Mouse (Mus musculus): ENCODE data around the gene Hpn. TPM values are rescaled to one million over a fixed set of nuclear protein-coding genes. Genes with fewer than 3 reads are reported as not detected.

Hpn gene
- polyA plus RNA-seq, 1 experiment from 2014 or later, result 45.8 TPM

- H3K4me1 ChIP-seq (replicated peaks), result 0 out of 2 replicates have a peak, but pooled peaks cover 2% of the 10 kb centered on the region
- no peak overlapping the region for H3K27ac ChIP-seq
- no peak for DNase-seq
- H3K9ac ChIP-seq, result no peak overlapping the region
- H3K27me3 ChIP-seq, result no peaks in the 10 kb centered on the region
- no peak for ATAC-seq (ENCODE audit: low read depth)
- H3K9me3 ChIP-seq (replicated peaks), result no peaks in the 10 kb centered on the region
- 29% methylated on average over 5 of the region's 5 CpGs for WGBS (ENCODE audit: insufficient replicate concordance)
- no peaks in the 10 kb centered on the region for H3K36me3 ChIP-seq
- no peak overlapping the region for H3K4me2 ChIP-seq
- no peak overlapping the region for H3K4me3 ChIP-seq (replicated peaks)
Observed at GRCm38 (mm10) chr7:31077885-31078445, 37.1 kb downstream of the Hpn start.

DNA sequence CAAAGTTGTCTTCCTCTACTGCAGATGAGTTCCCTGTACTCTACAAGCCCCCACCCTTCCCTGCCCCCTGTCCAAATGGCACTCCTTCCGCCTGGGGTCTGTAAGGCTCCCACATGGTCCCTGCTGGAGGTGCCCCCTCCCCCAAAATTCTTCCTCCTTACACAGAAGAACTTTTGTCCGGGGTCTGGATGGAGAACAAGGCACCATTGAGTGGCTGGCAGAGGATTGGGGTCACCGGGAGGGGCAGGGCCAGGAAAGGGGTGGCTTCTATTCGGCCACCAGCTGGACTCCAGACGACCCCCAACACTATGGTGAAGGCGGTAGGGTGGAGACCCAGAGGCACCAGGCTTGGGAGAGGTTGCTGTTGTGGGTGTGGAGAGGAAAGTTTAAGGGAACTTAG lies 37.6 kb downstream of the Hpn start:
- DNase-seq, result no peak
- WGBS (ENCODE audit: insufficient replicate concordance), result 51% methylated on average over 6 of the region's 6 CpGs

GRCm38 (mm10) chr7:31076492-31076891 lies 38.6 kb downstream of the Hpn start, which contains the start of gene Fxyd3:
Fxyd3 (minus strand) TSS chr7:31076704.
- no peak within 1 kb of the TSS for H3K4me2 ChIP-seq
- no peak within 1 kb of the TSS for H3K9ac ChIP-seq
- DNase-seq, result no peak
- H3K4me3 ChIP-seq (replicated peaks), result no peak within 1 kb of the TSS
- H3K27ac ChIP-seq, result no peak within 1 kb of the TSS
- 32% methylated on average over 5 of the region's 5 CpGs for WGBS (ENCODE audit: insufficient replicate concordance)
- H3K36me3 ChIP-seq, result no peaks in the 10 kb centered on the region
- no peaks in the 10 kb centered on the region for H3K9me3 ChIP-seq (replicated peaks)
- no peak for ATAC-seq (ENCODE audit: low read depth)
- no peaks in the 10 kb centered on the region for H3K27me3 ChIP-seq
- 0 out of 2 replicates have a peak, but pooled peaks cover 2% of the 10 kb centered on the region for H3K4me1 ChIP-seq (replicated peaks)

More for the DNA sequence above, 37.6 kb downstream of the Hpn start:
- Histone ChIP-seq H3K4me2 (no peak overlapping the region), H3K36me3 (no peaks in the 10 kb centered on the region), H3K4me1 (replicated peaks) (0 out of 2 replicates have a peak, but pooled peaks cover 2% of the 10 kb centered on the region), H3K9me3 (replicated peaks) (no peaks in the 10 kb centered on the region), H3K4me3 (replicated peaks) (no peak overlapping the region), H3K27me3 (no peaks in the 10 kb centered on the region), H3K27ac (no peak overlapping the region), H3K9ac (no peak overlapping the region)
- ATAC-seq (ENCODE audit: low read depth), result no peak

DNA sequence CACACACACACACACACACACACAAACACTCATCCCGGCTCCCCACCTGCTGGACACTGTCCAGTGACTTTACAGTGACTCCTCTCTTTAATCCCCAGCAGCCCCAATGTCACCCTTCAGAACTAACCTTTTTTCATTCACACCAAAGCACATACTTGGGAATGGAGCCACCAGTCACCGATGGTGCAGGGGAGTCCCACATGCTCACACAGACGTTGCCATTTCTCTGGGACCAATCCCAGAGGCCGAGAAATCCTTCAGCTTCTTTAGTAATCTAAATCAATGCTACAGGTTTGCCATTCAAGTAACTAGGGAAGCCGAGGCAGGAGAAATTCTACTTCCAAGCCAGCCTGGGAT lies 40.4 kb downstream of the Hpn start:
- H3K4me2 ChIP-seq, result no peak overlapping the region
- 0 out of 2 replicates have a peak, but pooled peaks cover 2% of the 10 kb centered on the region for H3K4me1 ChIP-seq (replicated peaks)
- no peaks in the 10 kb centered on the region for H3K36me3 ChIP-seq
- no peak overlapping the region for H3K4me3 ChIP-seq (replicated peaks)
- ATAC-seq (ENCODE audit: low read depth) (no peak), DNase-seq (no peak)
- 52% methylated on average over 5 of the region's 5 CpGs for WGBS (ENCODE audit: insufficient replicate concordance)
- no peaks in the 10 kb centered on the region for H3K27me3 ChIP-seq
- H3K27ac ChIP-seq, result no peak overlapping the region
- H3K9me3 ChIP-seq (replicated peaks), result no peaks in the 10 kb centered on the region
- H3K9ac ChIP-seq, result no peak overlapping the region

DNA sequence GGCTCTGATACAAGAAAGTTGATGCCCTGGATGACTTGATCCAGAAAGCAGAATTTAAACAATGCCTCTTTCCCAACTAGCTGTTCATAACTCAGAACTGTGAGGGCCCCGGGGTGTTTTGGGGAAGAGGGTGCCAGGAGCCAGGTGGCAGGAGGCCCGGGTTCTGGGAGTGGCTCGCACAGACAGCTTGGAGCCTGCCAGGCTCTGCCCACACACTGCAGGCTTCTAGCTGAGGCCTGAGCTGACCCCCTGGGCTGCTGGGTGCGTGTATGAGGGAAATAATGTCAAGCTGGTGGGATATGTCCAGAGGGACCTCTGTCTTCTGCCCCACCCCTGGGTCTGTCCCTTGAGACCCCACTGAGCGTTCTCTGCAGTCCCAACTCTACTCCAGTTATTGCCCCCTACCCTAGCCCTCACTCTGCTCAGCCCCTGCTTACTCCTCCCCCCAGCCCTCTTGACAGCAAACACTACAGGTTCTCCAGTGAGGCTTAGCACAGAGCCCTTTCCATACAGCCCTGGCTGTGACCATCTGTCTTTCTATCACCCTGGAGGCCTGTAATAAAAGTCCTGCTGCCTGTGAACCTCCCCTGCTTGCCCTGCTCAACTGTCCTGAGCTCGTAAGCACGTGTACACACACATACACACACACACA lies 40.9 kb downstream of the Hpn start:
- no peaks in the 10 kb centered on the region for H3K36me3 ChIP-seq
- H3K4me1 ChIP-seq (replicated peaks), result 0 out of 2 replicates have a peak, but pooled peaks cover 2% of the 10 kb centered on the region
- no peak overlapping the region for H3K4me2 ChIP-seq
- no peaks in the 10 kb centered on the region for H3K27me3 ChIP-seq
- no peak overlapping the region for H3K27ac ChIP-seq
- 68% methylated on average over 7 of the region's 7 CpGs for WGBS (ENCODE audit: insufficient replicate concordance)
- ATAC-seq (ENCODE audit: low read depth) (no peak), DNase-seq (no peak)
- H3K9ac ChIP-seq, result no peak overlapping the region
- no peaks in the 10 kb centered on the region for H3K9me3 ChIP-seq (replicated peaks)
- H3K4me3 ChIP-seq (replicated peaks), result no peak overlapping the region

GRCm38 (mm10) chr7:31073546-31073945 lies 41.5 kb downstream of the Hpn start:
- no peak overlapping the region for H3K4me2 ChIP-seq
- DNase-seq, result no peak
- no peak overlapping the region for H3K9ac ChIP-seq
- no peaks in the 10 kb centered on the region for H3K9me3 ChIP-seq (replicated peaks)
- H3K27ac ChIP-seq, result no peak overlapping the region
- H3K4me1 ChIP-seq (replicated peaks), result 0 out of 2 replicates have a peak, but pooled peaks cover 2% of the 10 kb centered on the region
- ATAC-seq (ENCODE audit: low read depth), result no peak
- no peak overlapping the region for H3K4me3 ChIP-seq (replicated peaks)
- H3K27me3 ChIP-seq, result no peaks in the 10 kb centered on the region
- H3K36me3 ChIP-seq, result no peaks in the 10 kb centered on the region

- H3K4me1 ChIP-seq (replicated peaks), result 0 out of 2 replicates have a peak, but pooled peaks cover 2% of the 10 kb centered on the region
- no peak for DNase-seq
- no peak overlapping the region for H3K9ac ChIP-seq
- WGBS (ENCODE audit: insufficient replicate concordance), result 42% methylated on average over 9 of the region's 9 CpGs
- no peaks in the 10 kb centered on the region for H3K9me3 ChIP-seq (replicated peaks)
- ATAC-seq (ENCODE audit: low read depth), result no peak
- H3K4me3 ChIP-seq (replicated peaks), result no peak overlapping the region
- no peak overlapping the region for H3K4me2 ChIP-seq
- H3K27me3 ChIP-seq, result no peaks in the 10 kb centered on the region
- H3K36me3 ChIP-seq, result no peaks in the 10 kb centered on the region
- H3K27ac ChIP-seq, result no peak overlapping the region
Observed at GRCm38 (mm10) chr7:31072326-31072725, 42.8 kb downstream of the Hpn start.

GRCm38 (mm10) chr7:31070324-31070723 lies 44.8 kb downstream of the Hpn start:
- no peak for ATAC-seq (ENCODE audit: low read depth)
- no peak for DNase-seq
- H3K4me1 ChIP-seq (replicated peaks), result 0 out of 2 replicates have a peak, but pooled peaks cover 2% of the 10 kb centered on the region
- H3K4me3 ChIP-seq (replicated peaks), result no peak overlapping the region
- no peak overlapping the region for H3K4me2 ChIP-seq
- H3K9ac ChIP-seq, result no peak overlapping the region
- H3K9me3 ChIP-seq (replicated peaks), result no peaks in the 10 kb centered on the region
- H3K27me3 ChIP-seq, result no peaks in the 10 kb centered on the region
- 63% methylated on average over 6 of the region's 6 CpGs for WGBS (ENCODE audit: insufficient replicate concordance)
- H3K27ac ChIP-seq, result no peak overlapping the region
- H3K36me3 ChIP-seq, result no peaks in the 10 kb centered on the region

DNA sequence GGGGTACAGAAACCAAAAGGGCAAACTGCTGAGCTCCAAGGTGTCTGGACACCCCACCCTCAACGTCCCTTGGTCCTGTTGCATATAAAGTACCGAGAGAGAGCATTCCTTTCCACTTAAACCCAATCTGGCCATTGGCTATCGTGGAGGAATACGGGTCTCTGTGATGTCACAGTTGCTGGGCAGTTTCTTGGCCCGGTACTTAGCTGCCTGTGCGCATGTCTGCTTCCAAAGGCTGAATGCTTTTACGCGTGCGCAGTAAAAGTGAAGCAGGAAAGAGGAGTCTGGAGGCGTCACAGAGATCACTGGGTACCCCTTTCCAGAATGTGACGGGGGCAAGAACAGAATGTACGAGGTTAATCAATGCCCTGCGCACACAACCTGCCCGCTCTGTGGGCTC lies 45.6 kb downstream of the Hpn start:
- Histone ChIP-seq H3K27ac (no peak overlapping the region), H3K4me3 (replicated peaks) (no peak overlapping the region), H3K9me3 (replicated peaks) (no peaks in the 10 kb centered on the region), H3K4me1 (replicated peaks) (0 out of 2 replicates have a peak, but pooled peaks cover 2% of the 10 kb centered on the region), H3K36me3 (no peaks in the 10 kb centered on the region), H3K9ac (no peak overlapping the region), H3K27me3 (no peaks in the 10 kb centered on the region), H3K4me2 (no peak overlapping the region)
- ATAC-seq (ENCODE audit: low read depth) (no peak), DNase-seq (no peak)
- whole genome bisulfite sequencing (ENCODE audit: insufficient replicate concordance), result 74% methylated on average over 14 of the region's 14 CpGs

- Histone ChIP-seq H3K27me3 (no peaks in the 10 kb centered on the region), H3K4me3 (replicated peaks) (no peak overlapping the region), H3K36me3 (no peaks in the 10 kb centered on the region), H3K4me2 (no peak overlapping the region), H3K27ac (no peak overlapping the region), H3K9me3 (replicated peaks) (no peaks in the 10 kb centered on the region), H3K9ac (no peak overlapping the region), H3K4me1 (replicated peaks) (no peaks in the 10 kb centered on the region)
- whole genome bisulfite sequencing (ENCODE audit: insufficient replicate concordance), result 38% methylated on average over 5 of the region's 5 CpGs
- ATAC-seq (ENCODE audit: low read depth), result no peak
- DNase-seq, result no peak
Observed at GRCm38 (mm10) chr7:31067836-31068235, 47.3 kb downstream of the Hpn start.

DNA sequence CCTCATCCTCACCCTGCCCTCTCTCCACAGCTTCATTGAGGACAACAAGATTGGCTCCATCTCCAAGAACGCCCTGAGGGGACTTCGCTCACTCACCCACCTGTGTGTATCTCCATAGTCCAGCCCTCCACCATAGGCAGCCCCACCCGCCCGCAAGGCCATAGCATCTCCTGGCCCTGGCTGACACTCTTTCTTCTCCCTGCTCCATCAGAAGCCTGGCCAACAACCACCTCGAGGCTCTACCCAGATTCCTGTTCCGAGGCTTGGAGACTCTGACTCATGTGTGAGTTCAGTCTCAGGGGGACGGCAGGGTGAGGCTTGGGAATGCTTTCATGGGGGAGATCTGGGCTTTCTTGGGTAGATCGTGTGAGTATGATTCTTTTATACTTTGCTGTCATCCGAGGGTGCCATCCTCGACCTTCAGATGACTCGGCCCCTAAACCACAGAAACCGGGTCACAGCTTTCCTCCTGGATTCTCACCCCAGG lies 52.0 kb downstream of the Hpn start:
- no peak overlapping the region for H3K9ac ChIP-seq
- no peaks in the 10 kb centered on the region for H3K9me3 ChIP-seq (replicated peaks)
- no peaks in the 10 kb centered on the region for H3K27me3 ChIP-seq
- 67% methylated on average over 12 of the region's 12 CpGs for WGBS (ENCODE audit: insufficient replicate concordance)
- ATAC-seq (ENCODE audit: low read depth) (no peak), DNase-seq (no peak)
- H3K36me3 ChIP-seq, result no peaks in the 10 kb centered on the region
- no peaks in the 10 kb centered on the region; the same call in 1 of the 2 replicates for H3K4me1 ChIP-seq (replicated peaks)
- no peak overlapping the region for H3K4me3 ChIP-seq (replicated peaks)
- no peak overlapping the region for H3K27ac ChIP-seq
- H3K4me2 ChIP-seq, result no peak overlapping the region

GRCm38 (mm10) chr7:31060621-31061010 lies 54.5 kb downstream of the Hpn start:
- Histone ChIP-seq H3K4me3 (replicated peaks) (no peak overlapping the region), H3K9me3 (replicated peaks) (no peaks in the 10 kb centered on the region), H3K4me1 (replicated peaks) (peaks cover 6% of the 10 kb centered on the region; the same call in 1 of the 2 replicates), H3K27ac (no peak overlapping the region), H3K4me2 (no peak overlapping the region), H3K27me3 (no peaks in the 10 kb centered on the region), H3K9ac (no peak overlapping the region), H3K36me3 (no peaks in the 10 kb centered on the region)
- WGBS (ENCODE audit: insufficient replicate concordance), result 72% methylated on average over 7 of the region's 7 CpGs
- no peak for DNase-seq
- no peak for ATAC-seq (ENCODE audit: low read depth)
